9 mouse cellular contexts compared by ENCODE assay signal in the genomic region with DNA sequence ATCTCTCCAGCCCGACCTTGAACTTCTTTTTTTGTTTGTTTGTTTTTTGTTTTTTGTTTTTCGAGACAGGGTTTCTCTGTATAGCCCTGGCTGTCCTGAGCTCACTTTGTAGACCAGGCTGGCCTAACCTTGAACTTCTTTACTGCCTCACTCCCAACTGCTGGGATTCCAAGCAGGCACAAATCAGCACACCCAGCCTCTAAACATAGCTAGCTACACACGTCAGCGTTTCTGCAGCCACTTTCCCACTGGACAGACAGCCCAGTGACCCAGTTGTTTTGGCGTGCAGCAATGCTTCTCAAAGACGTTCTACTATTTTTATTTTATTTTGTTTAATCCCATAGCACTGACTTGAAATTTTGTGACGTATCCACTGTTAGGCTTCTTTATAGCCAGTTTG. TPM values are rescaled to one million over a fixed set of nuclear protein-coding genes. Genes with fewer than 3 reads are reported as not detected.
DNase-seq lines count a peak whose midpoint lies in the region; ATAC-seq lines count a peak whose summit lies in the region.
"Had no signal": no experiment of that assay in that cellular context is flagged by ENCODE, and none has a peak within 500 bp of the region (broad histone marks: within the 10 kb centered on the region; RNA-seq: fewer than 3 reads in every experiment).

No protein-coding gene starts in this region.

- H3K4me2 ChIP-seq in liver, embryonic 13.5 days, result peak overlapping the region; percentile 82
- H3K4me2 ChIP-seq in embryonic facial prominence, embryonic 14.5 days (ENCODE audit: low read depth, low read length), result peak overlapping the region; percentile 61; the same call in 1 of the 2 replicates
- peak overlapping the region; percentile 82 for H3K4me2 ChIP-seq in heart, embryonic 13.5 days
- peak overlapping the region; percentile 87 for H3K4me2 ChIP-seq in neural tube, embryonic 13.5 days

- H3K4me3 ChIP-seq in liver, embryonic 13.5 days (replicated peaks), result no peak overlapping the region
- peak overlapping the region; percentile 85; the same call in 1 of the 2 replicates for H3K4me3 ChIP-seq in embryonic facial prominence, embryonic 14.5 days (ENCODE audit: low read depth, low read length)
- no peak overlapping the region for H3K4me3 ChIP-seq in heart, embryonic 13.5 days
- 0 out of 2 replicates have a peak overlapping the region, but pooled peaks have one; percentile 96 for H3K4me3 ChIP-seq in neural tube, embryonic 13.5 days

- peak overlapping the region; percentile 76; the same call in 1 of the 2 replicates for H3K9ac ChIP-seq in liver, embryonic 13.5 days
- H3K9ac ChIP-seq in embryonic facial prominence, embryonic 14.5 days (ENCODE audit: low read depth, low read length), result peak overlapping the region; percentile 85
- peak overlapping the region; percentile 87; the same call in 1 of the 2 replicates for H3K9ac ChIP-seq in heart, embryonic 13.5 days
- peak overlapping the region; percentile 90 for H3K9ac ChIP-seq in neural tube, embryonic 13.5 days

- no peaks in the 10 kb centered on the region for H3K27me3 ChIP-seq in liver, embryonic 13.5 days
- no peaks in the 10 kb centered on the region for H3K27me3 ChIP-seq in embryonic facial prominence, embryonic 14.5 days (replicated peaks; ENCODE audit: control insufficient read depth, insufficient read depth, low read length)
- H3K27me3 ChIP-seq in heart, embryonic 13.5 days (replicated peaks), result no peaks in the 10 kb centered on the region
- no peaks in the 10 kb centered on the region for H3K27me3 ChIP-seq in neural tube, embryonic 13.5 days

- H3K4me1 ChIP-seq in liver, embryonic 13.5 days (replicated peaks), result peaks cover 34% of the 10 kb centered on the region
- peaks cover 11% of the 10 kb centered on the region for H3K4me1 ChIP-seq in embryonic facial prominence, embryonic 14.5 days (ENCODE audit: control insufficient read depth, insufficient read depth, low read length)
- H3K4me1 ChIP-seq in heart, embryonic 13.5 days, result peaks cover 18% of the 10 kb centered on the region
- H3K4me1 ChIP-seq in neural tube, embryonic 13.5 days (replicated peaks), result peaks cover 23% of the 10 kb centered on the region

- 75% methylated on average over 7 of the region's 7 CpGs for WGBS in liver, embryonic 13.5 days (ENCODE audit: insufficient replicate concordance)
- 82% methylated on average over 7 of the region's 7 CpGs for WGBS in embryonic facial prominence, embryonic 14.5 days
- WGBS in heart, embryonic 13.5 days, result 68% methylated on average over 7 of the region's 7 CpGs
- WGBS in neural tube, embryonic 13.5 days, result 86% methylated on average over 7 of the region's 7 CpGs

- DNase-seq in liver, embryonic 13.5 days, result no peak
- no peak for DNase-seq in liver
- DNase-seq in embryonic facial prominence, embryonic 14.5 days (ENCODE audit: low spot score), result no peak
- no peak for DNase-seq in left cerebral cortex, adult 18-20 months (ENCODE audit: low spot score in 2 of 2)
- DNase-seq: kidney, adult 2 months; right cerebral cortex, postnatal 14 days had no signal

- no peaks in the 10 kb centered on the region for H3K9me3 ChIP-seq in liver, embryonic 13.5 days (replicated peaks)
- H3K9me3 ChIP-seq in embryonic facial prominence, embryonic 14.5 days (ENCODE audit: control insufficient read depth, low read length), result no peaks in the 10 kb centered on the region
- no peaks in the 10 kb centered on the region for H3K9me3 ChIP-seq in heart, embryonic 13.5 days
- no peaks in the 10 kb centered on the region for H3K9me3 ChIP-seq in neural tube, embryonic 13.5 days

- H3K27ac ChIP-seq in liver, embryonic 13.5 days, result peak overlapping the region; percentile 83; the same call in 1 of the 2 replicates
- H3K27ac ChIP-seq in embryonic facial prominence, embryonic 14.5 days (replicated peaks; ENCODE audit: low read depth, low read length), result peak overlapping the region; percentile 86
- peak overlapping the region; percentile 92; the same call in 1 of the 2 replicates for H3K27ac ChIP-seq in heart, embryonic 13.5 days (replicated peaks)
- H3K27ac ChIP-seq in neural tube, embryonic 13.5 days (replicated peaks), result peak overlapping the region; percentile 85

- no peaks in the 10 kb centered on the region for H3K36me3 ChIP-seq in liver, embryonic 13.5 days
- no peaks in the 10 kb centered on the region for H3K36me3 ChIP-seq in embryonic facial prominence, embryonic 14.5 days (ENCODE audit: control insufficient read depth, insufficient read depth, low read length)
- H3K36me3 ChIP-seq in heart, embryonic 13.5 days, result no peaks in the 10 kb centered on the region
- no peaks in the 10 kb centered on the region for H3K36me3 ChIP-seq in neural tube, embryonic 13.5 days

- no peak for ATAC-seq in liver, embryonic 13.5 days (ENCODE audit: low read depth)
- no peak for ATAC-seq in embryonic facial prominence, embryonic 14.5 days (ENCODE audit: low read depth)
- no peak for ATAC-seq in heart, embryonic 13.5 days (ENCODE audit: extremely low read depth, insufficient number of reproducible peaks, low FRiP score, low TSS enrichment)
- ATAC-seq in neural tube, embryonic 13.5 days (ENCODE audit: low read depth), result no peak
- no peak for ATAC-seq in frontal cortex, adult (ENCODE audit: low TSS enrichment)

RNA-seq across cellular contexts. Expression of a gene that starts 1.1 kb away (rescaled TPM):
- polyA plus RNA-seq in liver, embryonic 13.5 days (2015; fragmentation: Nextera tagmentation; extraction: Ambion mirVana), result 13.5 and 16.0 TPM in 2 replicates
- polyA plus RNA-seq in embryonic facial prominence, embryonic 14.5 days (2014; fragmentation: Nextera tagmentation; extraction: Ambion mirVana), result 25.4 and 27.0 TPM in 2 replicates
- 17.3 and 18.2 TPM in 2 replicates for polyA plus RNA-seq in heart, embryonic 13.5 days (2015; fragmentation: Nextera tagmentation; extraction: Ambion mirVana)
- polyA plus RNA-seq in neural tube, embryonic 13.5 days (2015; fragmentation: Nextera tagmentation; extraction: Ambion mirVana), result 27.3 and 27.5 TPM in 2 replicates
- 10 to 100 TPM; 37.0 to 40.0 TPM for total RNA-seq in left cerebral cortex, adult 18-20 months (2021)

RNA-seq across cellular contexts. Expression of a gene that starts 31.1 kb away (rescaled TPM):
- polyA plus RNA-seq in liver, embryonic 13.5 days (2015; fragmentation: Nextera tagmentation; extraction: Ambion mirVana), result 2.3 and 3.2 TPM in 2 replicates
- polyA plus RNA-seq in embryonic facial prominence, embryonic 14.5 days (2014; fragmentation: Nextera tagmentation; extraction: Ambion mirVana), result 37.0 and 42.8 TPM in 2 replicates
- polyA plus RNA-seq in heart, embryonic 13.5 days (2015; fragmentation: Nextera tagmentation; extraction: Ambion mirVana), result 11.8 and 14.5 TPM in 2 replicates
- 7.4 and 8.8 TPM in 2 replicates for polyA plus RNA-seq in neural tube, embryonic 13.5 days (2015; fragmentation: Nextera tagmentation; extraction: Ambion mirVana)
- 1 to 10 TPM; 3.0 to 3.5 TPM for total RNA-seq in left cerebral cortex, adult 18-20 months (2021)

RNA-seq across cellular contexts. Expression of a gene that starts 40.6 kb away (rescaled TPM):
- polyA plus RNA-seq in liver, embryonic 13.5 days (2015; fragmentation: Nextera tagmentation; extraction: Ambion mirVana), result 16.2 and 16.7 TPM in 2 replicates
- polyA plus RNA-seq in embryonic facial prominence, embryonic 14.5 days (2014; fragmentation: Nextera tagmentation; extraction: Ambion mirVana), result 21.1 and 23.3 TPM in 2 replicates
- 18.3 and 18.8 TPM in 2 replicates for polyA plus RNA-seq in heart, embryonic 13.5 days (2015; fragmentation: Nextera tagmentation; extraction: Ambion mirVana)
- 21.4 and 25.0 TPM in 2 replicates for polyA plus RNA-seq in neural tube, embryonic 13.5 days (2015; fragmentation: Nextera tagmentation; extraction: Ambion mirVana)
- 1 to 10 TPM; 7.6 to 8.9 TPM for total RNA-seq in left cerebral cortex, adult 18-20 months (2021)

RNA-seq across cellular contexts. Expression of a gene that starts 40.6 kb away (rescaled TPM):
- 0.98 and 1.1 TPM in 2 replicates for polyA plus RNA-seq in liver, embryonic 13.5 days (2015; fragmentation: Nextera tagmentation; extraction: Ambion mirVana)
- polyA plus RNA-seq in embryonic facial prominence, embryonic 14.5 days (2014; fragmentation: Nextera tagmentation; extraction: Ambion mirVana), result 2.9 and 3.2 TPM in 2 replicates
- 3.2 and 3.3 TPM in 2 replicates for polyA plus RNA-seq in heart, embryonic 13.5 days (2015; fragmentation: Nextera tagmentation; extraction: Ambion mirVana)
- polyA plus RNA-seq in neural tube, embryonic 13.5 days (2015; fragmentation: Nextera tagmentation; extraction: Ambion mirVana), result 1.8 and 2.0 TPM in 2 replicates
- 1 to 10 TPM; 1.1 to 1.6 TPM for total RNA-seq in left cerebral cortex, adult 18-20 months (2021)

RNA-seq across cellular contexts. Expression of a gene that starts 45.8 kb away (rescaled TPM):
- polyA plus RNA-seq in liver, embryonic 13.5 days (2015; fragmentation: Nextera tagmentation; extraction: Ambion mirVana), result 0.10 TPM in 1 of 2 replicates, not detected in the other
- polyA plus RNA-seq in embryonic facial prominence, embryonic 14.5 days (2014; fragmentation: Nextera tagmentation; extraction: Ambion mirVana), result 0.38 and 0.49 TPM in 2 replicates
- 0.15 TPM in 1 of 2 replicates, not detected in the other for polyA plus RNA-seq in heart, embryonic 13.5 days (2015; fragmentation: Nextera tagmentation; extraction: Ambion mirVana)
- polyA plus RNA-seq in neural tube, embryonic 13.5 days (2015; fragmentation: Nextera tagmentation; extraction: Ambion mirVana), result 0.32 and 0.44 TPM in 2 replicates
- 10 to 100 TPM; 25.6 to 26.5 TPM for total RNA-seq in left cerebral cortex, adult 18-20 months (2021)

Comparison
In these comparisons a context has a peak if more than half of its experiments do, and no peak if none do; other contexts are left out.
1. H3K4me3 ChIP-seq: peak in embryonic facial prominence, embryonic 14.5 days (single experiment) and neural tube, embryonic 13.5 days (single experiment); none in liver, embryonic 13.5 days (single experiment) and heart, embryonic 13.5 days (single experiment).
2. Peak in every context shown above with its lines, with median percentiles within 50 percentile points of each other: H3K27ac ChIP-seq, H3K4me2 ChIP-seq and H3K9ac ChIP-seq.